Mouse (Mus musculus): ENCODE data around the gene Rbfox1.
A peak's percentile ranks its signal among the peaks of the same experiment; 100 is the strongest.

The Rbfox1 gene

DNA sequence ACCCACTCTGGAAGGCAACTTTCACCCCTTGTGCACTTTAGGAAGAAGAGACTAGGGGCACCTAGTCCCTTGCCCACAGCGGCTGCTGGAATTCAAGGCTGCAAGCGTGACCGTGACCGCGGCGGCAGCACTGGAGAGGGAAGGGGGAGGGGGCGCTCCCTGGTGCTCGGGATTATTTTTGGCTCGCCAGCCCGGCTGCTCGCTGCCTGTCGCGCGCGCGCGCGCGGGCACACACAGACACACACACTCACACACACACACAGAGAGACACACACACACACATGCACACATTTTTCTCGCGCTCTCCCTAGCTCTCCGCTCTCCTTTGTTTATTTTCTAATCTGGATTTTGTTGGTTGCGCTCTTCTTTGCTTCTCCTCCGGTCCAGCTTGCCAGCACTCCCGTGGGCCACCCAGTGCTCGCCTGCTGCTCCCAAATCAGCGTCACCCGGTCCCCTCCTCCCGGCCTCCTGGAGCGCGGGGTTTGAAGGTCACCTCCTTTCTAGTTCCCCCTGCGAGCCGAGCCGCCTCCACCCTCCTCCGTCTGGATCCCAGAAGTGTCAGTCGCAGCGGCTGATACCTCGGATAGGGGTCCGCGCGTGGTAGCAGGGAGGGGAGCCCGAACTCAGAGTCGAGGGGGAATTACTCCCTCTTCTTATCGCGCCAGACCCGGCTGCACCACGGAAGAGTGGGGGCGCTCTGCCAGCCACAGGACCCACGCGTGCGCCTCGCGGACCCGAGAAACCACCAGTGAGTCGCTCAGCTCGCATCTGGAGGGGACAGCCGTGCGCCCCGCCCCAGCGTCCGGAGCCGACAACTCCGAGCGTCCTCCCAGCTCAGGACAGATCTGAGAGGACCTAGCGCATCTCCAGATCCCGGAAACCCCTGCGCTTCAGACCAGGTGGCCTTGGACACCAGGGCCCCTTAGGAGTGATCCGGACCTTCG lies at the start of gene Rbfox1:
Gene Rbfox1, plus strand, starts transcription at position 610 of the 944 bp plus-strand sequence.
- peak; percentile 79 for DNase-seq

GRCm38 (mm10) chr16:5836744-5837143 lies 48.4 kb upstream of the Rbfox1 start:
- DNase-seq: peak; percentile 28

- DNase-seq: peak; percentile 74
Observed at GRCm38 (mm10) chr16:5841167-5841566, 44.0 kb upstream of the Rbfox1 start.

GRCm38 (mm10) chr16:5845645-5846044 lies 39.5 kb upstream of the Rbfox1 start:
- DNase-seq: peak; percentile 27

DNA sequence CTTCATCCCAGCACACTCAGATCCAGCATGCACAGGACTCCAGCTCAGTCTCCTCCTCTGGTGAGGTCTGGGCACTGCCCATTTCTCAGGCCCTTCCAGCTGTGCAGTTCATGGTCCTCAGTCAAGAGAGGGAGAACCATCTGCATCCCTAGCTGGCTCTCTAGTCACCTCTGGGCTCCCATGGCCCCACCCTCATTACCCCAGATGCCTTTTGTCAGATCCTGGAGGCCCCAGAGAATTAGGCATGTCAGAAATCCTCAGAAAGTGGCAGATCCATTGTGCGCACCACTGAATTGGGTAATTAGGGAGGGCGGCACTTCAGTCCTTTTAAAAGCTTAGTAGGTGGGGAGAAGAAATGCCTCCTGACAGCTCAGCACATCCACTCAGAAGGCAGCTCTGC lies 32.1 kb upstream of the Rbfox1 start:
- peak; percentile 82 for DNase-seq

DNA sequence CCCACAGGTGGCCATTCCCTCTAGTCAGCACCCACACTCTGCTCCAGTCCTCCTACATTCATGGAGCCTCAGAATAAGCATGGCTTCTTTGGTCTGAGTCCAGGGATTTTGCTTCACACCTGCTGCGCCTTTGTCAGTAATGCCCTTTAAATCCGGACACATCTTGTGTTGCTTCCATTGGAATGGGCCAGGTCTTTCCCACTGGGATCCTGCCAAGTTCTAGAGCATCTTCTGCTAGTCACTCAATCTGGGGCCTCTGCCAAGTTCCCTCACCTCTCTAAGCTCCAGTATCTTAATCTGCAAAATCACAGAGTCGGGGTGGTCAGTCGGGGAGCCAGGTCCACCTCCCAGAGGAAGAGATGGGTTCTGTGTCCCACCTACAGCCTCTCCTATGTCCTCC lies 20.8 kb upstream of the Rbfox1 start:
- DNase-seq: peak; percentile 66

- peak; percentile 15 for DNase-seq
Observed at GRCm38 (mm10) chr16:5866966-5867365, 18.2 kb upstream of the Rbfox1 start.

DNA sequence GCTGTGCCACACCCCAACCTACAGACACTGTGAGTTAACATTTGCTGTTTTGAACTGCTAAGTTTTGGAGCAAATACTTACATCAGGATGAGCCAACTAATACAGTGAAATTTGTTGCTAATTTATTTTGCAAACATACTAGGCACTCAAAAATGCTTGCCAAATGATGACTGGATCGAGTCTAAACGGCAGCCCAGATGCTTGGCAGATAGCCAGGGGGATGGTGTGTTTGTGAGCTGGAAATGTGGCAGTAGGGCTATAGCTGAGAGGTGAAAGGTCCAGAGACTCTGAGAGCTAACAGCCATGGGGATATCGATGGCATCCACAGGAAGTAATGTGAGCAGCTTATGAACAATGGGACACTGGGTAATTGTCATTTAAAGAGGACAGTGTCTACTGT lies 14.8 kb upstream of the Rbfox1 start:
- DNase-seq: peak; percentile 35

DNA sequence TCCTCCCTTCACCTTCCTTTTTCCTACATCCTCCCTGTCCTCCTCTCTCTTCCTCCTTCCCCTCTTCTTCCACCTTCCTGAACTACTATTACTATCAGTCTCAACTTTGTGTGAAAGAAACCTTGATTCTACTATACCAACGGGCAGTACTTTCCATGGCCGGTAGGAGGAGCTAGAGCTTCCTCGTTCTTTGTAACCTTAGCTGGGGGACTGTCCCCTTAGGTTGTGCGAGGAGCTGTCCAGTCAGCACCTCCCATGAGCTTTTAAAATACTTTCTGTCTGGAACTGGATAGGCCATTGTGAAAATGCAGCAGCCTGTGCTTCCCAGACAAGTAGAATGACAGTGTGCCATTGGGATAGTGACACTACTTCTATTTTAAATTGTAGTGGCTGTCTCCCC lies 3.3 kb upstream of the Rbfox1 start:
- DNase-seq: peak; percentile 81

DNA sequence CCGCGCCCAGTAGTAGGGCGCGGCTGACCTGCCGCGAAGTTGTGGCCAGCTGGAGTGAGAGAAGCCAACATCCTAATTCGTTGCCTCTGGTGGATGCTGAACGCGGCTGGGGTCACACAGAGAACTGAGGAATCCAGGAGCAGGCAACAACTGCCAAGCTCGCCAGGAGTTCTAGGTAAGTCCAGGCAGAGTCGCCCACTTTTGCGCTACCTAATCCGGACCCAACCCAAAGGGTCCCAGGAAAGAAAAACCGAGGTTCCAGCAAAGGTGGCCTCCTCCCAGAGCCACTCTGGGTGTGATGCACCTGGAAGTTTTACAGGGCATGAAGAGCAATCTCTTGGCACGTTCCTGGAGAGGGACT lies 515 bp downstream of the Rbfox1 start:
- DNase-seq: peak; percentile 74

DNA sequence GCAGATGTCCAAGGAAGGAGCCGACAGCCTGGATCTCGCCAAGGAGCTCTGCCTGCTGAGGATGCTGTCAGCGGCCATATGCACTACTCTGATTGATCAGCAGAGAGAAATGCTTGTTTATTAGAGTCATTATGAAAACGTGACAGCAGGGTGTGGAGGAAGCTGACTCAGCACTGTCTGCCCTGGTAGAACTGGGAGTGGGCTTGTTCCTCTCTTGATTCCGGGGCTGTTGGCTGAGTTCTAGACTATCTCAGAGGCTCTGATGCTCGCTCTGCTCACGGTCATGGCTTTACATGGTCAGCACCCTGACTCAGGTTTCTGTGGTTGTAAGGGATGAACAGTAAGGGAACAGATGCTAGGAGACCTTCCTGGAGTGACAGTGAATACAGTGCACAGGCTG lies 10.4 kb downstream of the Rbfox1 start:
- DNase-seq: no peak

DNA sequence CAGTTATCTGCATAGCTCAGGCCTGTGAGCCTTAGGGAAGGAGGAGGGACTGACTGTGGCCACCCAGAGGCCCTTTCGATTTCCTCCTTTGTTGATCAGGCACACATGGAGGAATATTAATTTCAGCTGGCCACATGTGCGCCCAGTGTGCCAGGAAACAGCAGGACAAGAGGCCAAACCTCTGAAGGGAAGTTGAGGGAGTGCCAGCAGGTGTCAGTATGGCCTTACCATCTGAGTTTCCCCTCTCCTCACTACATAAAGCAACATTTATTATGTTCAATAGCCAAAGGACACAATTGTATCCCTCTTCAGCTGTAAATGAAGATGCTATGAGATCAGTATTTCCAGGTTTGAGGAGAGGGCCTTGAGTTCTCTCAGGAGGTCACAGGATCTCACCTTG lies 13.2 kb downstream of the Rbfox1 start:
- no peak for DNase-seq

GRCm38 (mm10) chr16:5910742-5911141 lies 25.6 kb downstream of the Rbfox1 start:
- no peak for DNase-seq

DNA sequence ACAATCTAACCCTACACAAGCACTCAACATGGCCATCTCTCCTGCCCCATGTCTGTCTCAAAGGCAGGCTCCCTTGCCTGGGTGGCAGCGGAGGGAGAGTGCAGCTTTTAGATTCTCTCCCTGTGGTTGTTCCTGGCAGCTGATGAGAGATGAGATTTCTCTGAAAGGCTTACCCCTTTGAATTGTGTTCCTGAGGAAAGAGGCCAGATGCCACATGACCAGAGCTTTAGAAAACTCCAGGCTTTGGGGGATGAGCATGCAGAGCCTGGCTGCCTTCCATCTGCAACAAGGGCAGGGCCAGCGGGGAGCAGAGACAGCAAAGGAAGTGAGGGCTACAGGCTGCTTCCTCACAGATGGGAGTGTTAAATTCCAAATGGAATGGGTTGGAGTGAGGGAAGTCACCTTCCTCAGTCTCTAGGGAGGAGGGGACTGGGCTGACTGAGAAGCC lies 26.7 kb downstream of the Rbfox1 start:
- DNase-seq: peak; percentile 91

GRCm38 (mm10) chr16:5917937-5918336 lies 32.8 kb downstream of the Rbfox1 start:
- no peak for DNase-seq

DNA sequence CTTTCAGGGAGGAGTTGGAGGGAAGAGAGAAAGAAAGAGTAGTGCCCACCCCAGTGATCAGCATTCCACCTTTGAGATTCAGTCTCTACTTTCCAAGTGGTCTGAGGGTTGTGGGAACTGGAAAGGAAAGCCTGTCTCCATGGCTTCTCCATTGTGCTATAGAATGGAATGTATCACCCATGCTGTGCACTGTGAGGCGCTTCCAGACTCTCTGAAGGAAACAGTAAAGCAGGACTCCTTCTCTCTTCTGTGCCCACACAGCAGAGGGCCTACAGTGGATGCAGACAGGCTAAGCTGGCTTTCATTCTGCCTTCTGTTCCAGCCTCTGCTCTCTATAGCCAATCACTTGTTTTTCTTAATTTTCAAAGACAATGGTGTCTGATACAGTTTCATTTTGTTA lies 41.8 kb downstream of the Rbfox1 start:
- no peak for DNase-seq

DNA sequence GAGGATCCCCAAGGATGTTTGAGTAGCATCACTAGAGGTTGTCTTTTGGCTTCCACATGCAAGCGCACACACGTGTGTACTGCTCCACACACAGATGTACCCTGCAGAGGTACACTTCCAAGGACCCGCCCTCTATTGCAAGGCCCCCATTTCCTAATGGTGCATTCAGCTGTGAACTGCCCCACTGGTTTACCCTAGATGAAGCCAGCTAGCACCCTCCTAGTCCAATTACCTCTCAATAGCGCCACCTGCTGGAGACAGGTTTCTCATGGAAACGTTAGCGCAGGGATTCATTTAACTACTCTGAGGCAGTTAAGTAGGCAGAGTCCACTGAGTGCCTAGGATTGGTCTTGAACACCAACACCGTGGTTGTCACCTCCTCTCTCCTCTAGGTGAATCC lies 46.5 kb downstream of the Rbfox1 start:
- DNase-seq: no peak

DNA sequence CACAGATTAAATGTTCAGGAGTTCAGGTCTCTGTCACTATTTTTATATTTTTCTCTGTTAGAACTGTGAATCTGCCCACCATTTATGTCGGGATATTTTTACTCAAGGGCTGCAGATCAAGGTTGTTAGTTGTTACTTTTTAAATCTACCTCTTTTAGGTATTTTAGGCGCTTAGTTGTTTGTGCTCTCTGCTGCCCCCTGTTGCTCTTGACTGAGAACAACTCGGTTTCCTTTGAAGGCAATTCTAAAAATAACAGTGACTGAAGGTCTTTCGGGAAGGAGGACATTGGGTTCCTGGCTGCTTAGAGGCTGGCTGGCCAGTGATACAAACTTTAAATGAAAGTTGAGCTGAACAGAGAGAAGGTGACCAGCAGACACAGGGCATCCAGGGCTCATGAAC lies 54.9 kb downstream of the Rbfox1 start:
- peak; percentile 76 for DNase-seq

GRCm38 (mm10) chr16:5945682-5946081 lies 60.5 kb downstream of the Rbfox1 start:
- DNase-seq: no peak

DNA sequence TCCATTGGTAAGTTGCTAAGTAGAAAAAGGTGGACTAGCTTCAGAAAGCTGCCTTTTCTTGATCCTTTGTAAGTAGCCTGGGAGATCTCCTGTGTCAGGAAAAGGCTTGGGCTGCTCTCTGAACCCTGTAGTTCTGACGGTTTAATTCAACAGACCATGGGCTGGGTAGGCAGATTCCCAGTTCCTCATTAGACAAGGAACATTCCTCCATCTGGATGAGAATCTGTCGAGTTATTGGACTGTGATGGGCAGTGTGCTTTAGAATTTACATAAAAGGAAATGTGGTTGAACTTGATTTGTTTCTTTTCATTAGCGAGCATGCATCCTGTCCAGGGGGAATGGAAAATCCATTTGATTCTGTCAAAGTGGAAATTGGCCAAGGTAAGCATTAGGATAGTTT lies 68.0 kb downstream of the Rbfox1 start:
- DNase-seq: no peak

GRCm38 (mm10) chr16:5957418-5957817 lies 72.3 kb downstream of the Rbfox1 start:
- DNase-seq: peak; percentile 87

DNA sequence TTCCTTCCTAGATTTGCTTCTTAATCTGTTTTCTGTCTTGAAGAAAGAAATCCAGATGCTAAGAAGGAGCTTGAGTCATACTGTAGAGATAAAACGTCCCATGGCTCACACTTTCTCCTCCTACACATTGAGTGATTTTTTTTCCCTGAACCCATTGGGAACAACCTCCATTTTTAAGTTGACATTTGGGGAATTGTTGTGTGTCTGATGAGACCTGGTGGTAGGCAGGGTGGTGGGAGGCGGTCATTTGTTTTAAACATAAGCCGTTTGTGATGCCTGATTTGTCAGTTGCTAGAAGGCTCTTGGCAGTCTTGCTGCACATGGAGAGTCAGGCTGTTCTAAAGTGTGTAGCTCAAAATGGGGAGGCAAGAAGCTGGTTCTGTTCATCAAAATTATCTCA lies 76.6 kb downstream of the Rbfox1 start:
- DNase-seq: no peak

DNA sequence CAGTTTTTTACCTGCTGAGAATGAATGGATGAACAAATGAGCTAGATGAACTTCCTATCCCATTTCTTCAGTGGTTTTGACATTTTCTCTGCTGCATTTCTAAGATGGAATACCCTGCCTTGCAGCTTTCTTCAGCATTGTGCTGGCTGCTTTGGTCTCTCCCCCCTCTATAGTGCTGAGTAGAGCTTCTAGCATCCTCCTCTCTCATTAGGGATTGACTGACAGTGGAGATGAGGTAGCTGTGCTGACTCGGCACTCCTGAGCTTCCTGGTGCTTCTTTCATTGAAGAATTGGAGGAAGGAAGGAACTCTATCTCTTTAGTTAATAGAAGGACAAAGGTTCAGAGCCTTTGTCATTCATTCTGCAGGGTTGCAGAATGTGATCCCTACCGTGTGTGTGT lies 89.0 kb downstream of the Rbfox1 start:
- no peak for DNase-seq

DNA sequence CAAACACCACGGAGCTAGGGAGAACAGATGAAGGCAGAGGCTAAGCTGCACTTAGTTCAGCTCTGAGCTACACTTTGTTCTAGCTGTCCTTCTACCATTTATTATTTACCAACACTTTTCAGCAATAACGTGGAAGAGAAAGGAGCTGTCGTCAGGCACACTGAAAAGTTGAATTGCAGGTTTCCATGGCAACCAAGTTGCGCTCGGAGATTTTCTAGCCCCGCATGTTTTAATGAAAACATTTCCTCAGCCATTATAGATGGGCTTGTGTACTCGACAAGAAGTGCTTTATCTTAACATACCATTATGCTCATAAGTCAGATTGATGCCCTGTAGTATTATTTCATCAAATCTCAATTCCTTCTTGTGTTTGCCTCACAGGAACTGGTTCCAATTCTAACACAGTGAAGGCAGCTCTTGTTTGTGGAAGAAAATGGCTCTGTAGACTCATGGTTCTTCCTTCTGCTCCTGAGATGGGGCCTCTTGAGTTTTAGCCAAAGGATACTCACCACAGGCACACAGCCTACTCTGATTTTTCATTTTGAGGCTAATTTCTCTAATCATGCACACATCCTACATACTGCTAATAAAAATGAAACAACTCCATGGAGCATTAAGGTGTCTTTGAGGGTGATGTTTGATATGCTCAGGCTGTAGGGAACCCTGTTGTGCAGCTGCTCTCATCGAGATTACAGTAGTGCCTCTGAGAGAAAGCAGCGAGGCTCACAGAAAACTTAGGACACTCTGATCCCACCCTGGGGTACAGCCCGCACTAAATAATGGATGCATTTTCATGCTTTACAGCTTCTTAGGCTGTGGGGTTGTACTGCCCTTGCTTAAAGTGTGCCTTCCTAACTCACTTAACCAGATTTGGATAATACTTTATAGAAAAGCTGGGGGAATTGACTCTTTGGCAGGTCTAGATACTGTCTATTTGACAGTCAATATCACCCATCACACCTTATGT lies 107.2 kb downstream of the Rbfox1 start:
- no peak for DNase-seq
